Mouse (Mus musculus): ENCODE measurements at regions not wholly inside any gene's neighbourhood (a gene's known extent, or its start where the extent isn't known, plus 50 kb on each side); places are given as distances from the start of the nearest gene placed in this dataset.

- DNase-seq (ENCODE audit: low read depth), result peak; percentile 74
Measured at GRCm38 (mm10) chr2:78972288-78973117, 104.6 kb downstream of the Ube2e3 start.

GRCm38 (mm10) chr2:78973811-78974210 is 105.9 kb downstream of the Ube2e3 start:
- peak; percentile 54 for DNase-seq (ENCODE audit: low read depth)

- peak; percentile 40 for DNase-seq (ENCODE audit: low read depth)
Measured at GRCm38 (mm10) chr2:78974683-78975392, 106.9 kb downstream of the Ube2e3 start.

GRCm38 (mm10) chr2:78975393-78975774 is 107.5 kb downstream of the Ube2e3 start:
- peak; percentile 43 for DNase-seq (ENCODE audit: low read depth)

GRCm38 (mm10) chr2:78976084-78976483 is 108.2 kb downstream of the Ube2e3 start:
- peak; percentile 39 for DNase-seq (ENCODE audit: low read depth)

GRCm38 (mm10) chr2:78977632-78978397 is 109.9 kb downstream of the Ube2e3 start:
- DNase-seq (ENCODE audit: low read depth), result peak; percentile 62

- peak; percentile 59 for DNase-seq (ENCODE audit: low read depth)
Measured at GRCm38 (mm10) chr2:78980019-78980418, 112.1 kb downstream of the Ube2e3 start.

- DNase-seq (ENCODE audit: low read depth), result peak; percentile 68
Measured at GRCm38 (mm10) chr2:78980661-78981229, 112.8 kb downstream of the Ube2e3 start.

- no peak for DNase-seq (ENCODE audit: low read depth)
Measured at GRCm38 (mm10) chr2:78983347-78983746, 115.4 kb downstream of the Ube2e3 start.

GRCm38 (mm10) chr2:78983944-78984498 is 116.1 kb downstream of the Ube2e3 start:
- no peak for DNase-seq (ENCODE audit: low read depth)

GRCm38 (mm10) chr2:78986984-78987383 is 119.1 kb downstream of the Ube2e3 start:
- no peak for DNase-seq (ENCODE audit: low read depth)

- DNase-seq (ENCODE audit: low read depth), result no peak
Measured at GRCm38 (mm10) chr2:78987388-78987787, 119.5 kb downstream of the Ube2e3 start.

GRCm38 (mm10) chr2:78988224-78988623 is 120.3 kb downstream of the Ube2e3 start:
- DNase-seq (ENCODE audit: low read depth), result no peak

- peak; percentile 46 for DNase-seq (ENCODE audit: low read depth)
Measured at GRCm38 (mm10) chr2:78994800-78995555, 127.1 kb downstream of the Ube2e3 start.

- DNase-seq (ENCODE audit: low read depth), result no peak
Measured at GRCm38 (mm10) chr2:78998637-78999036, 130.7 kb downstream of the Ube2e3 start.

- DNase-seq (ENCODE audit: low read depth), result no peak
Measured at GRCm38 (mm10) chr2:78999410-78999809, 131.5 kb downstream of the Ube2e3 start.

- peak; percentile 40 for DNase-seq (ENCODE audit: low read depth)
Measured at GRCm38 (mm10) chr2:79004862-79005261, 136.9 kb downstream of the Ube2e3 start.

- DNase-seq (ENCODE audit: low read depth), result no peak
Measured at GRCm38 (mm10) chr2:79008642-79009041, 140.7 kb downstream of the Ube2e3 start.

GRCm38 (mm10) chr2:79009791-79010190 is 141.9 kb downstream of the Ube2e3 start:
- no peak for DNase-seq (ENCODE audit: low read depth)

- DNase-seq (ENCODE audit: low read depth), result no peak
Measured at GRCm38 (mm10) chr2:79010273-79010672, 142.3 kb downstream of the Ube2e3 start.
